Mouse (Mus musculus) 3134 (cell line): ENCODE measurements around the gene Gys2.

ENCODE experiments used
- DNase-seq: peaks from one replicate; pipeline ENCODE4 v3.0.0-alpha.2; 2011; ENCODE audit warnings: low spot score; ENCODE audit not compliant: insufficient read length; ENCODE audit errors: extremely low read depth

Gys2 gene

GRCm38 (mm10) chr6:142459017-142459678 lies 13.8 kb downstream of the Gys2 start:
- DNase-seq: no peak

GRCm38 (mm10) chr6:142458010-142458409 lies 14.9 kb downstream of the Gys2 start:
- no peak for DNase-seq

GRCm38 (mm10) chr6:142455314-142455996 lies 17.5 kb downstream of the Gys2 start:
- DNase-seq: no peak

GRCm38 (mm10) chr6:142453311-142453710 lies 19.6 kb downstream of the Gys2 start:
- DNase-seq: no peak

GRCm38 (mm10) chr6:142451381-142451780 lies 21.5 kb downstream of the Gys2 start:
- DNase-seq: no peak

- no peak for DNase-seq
Measured at GRCm38 (mm10) chr6:142429072-142429471, 43.8 kb downstream of the Gys2 start.

GRCm38 (mm10) chr6:142424976-142425375 lies 47.9 kb downstream of the Gys2 start:
- DNase-seq: no peak

GRCm38 (mm10) chr6:142414597-142414996 lies 58.3 kb downstream of the Gys2 start:
- no peak for DNase-seq

GRCm38 (mm10) chr6:142413845-142414244 lies 59.1 kb downstream of the Gys2 start:
- no peak for DNase-seq

- DNase-seq: no peak
Measured at GRCm38 (mm10) chr6:142412906-142413491, 59.9 kb downstream of the Gys2 start, which contains the start of gene Spx. Gene Spx (plus strand): TSS chr6:142413441.

GRCm38 (mm10) chr6:142411140-142411539 lies 61.8 kb downstream of the Gys2 start:
- DNase-seq: no peak

GRCm38 (mm10) chr6:142395756-142396155 lies 77.2 kb downstream of the Gys2 start:
- DNase-seq: no peak

- no peak for DNase-seq
Measured at GRCm38 (mm10) chr6:142394669-142395068, 78.2 kb downstream of the Gys2 start.

- no peak for DNase-seq
Measured at GRCm38 (mm10) chr6:142392312-142392711, 80.6 kb downstream of the Gys2 start.

- peak; percentile 19 for DNase-seq
Measured at GRCm38 (mm10) chr6:142389101-142389500, 83.8 kb downstream of the Gys2 start.

- no peak for DNase-seq
Measured at GRCm38 (mm10) chr6:142387755-142388271, 85.1 kb downstream of the Gys2 start.

GRCm38 (mm10) chr6:142387011-142387754 lies 85.7 kb downstream of the Gys2 start, which contains the start of the genes Recql and Golt1b:
Gene Recql (minus strand): TSS chr6:142387087.
Gene Golt1b (plus strand): TSS chr6:142387221.
- DNase-seq: peak; percentile 99

- DNase-seq: no peak
Measured at GRCm38 (mm10) chr6:142386285-142387010, 86.5 kb downstream of the Gys2 start.

GRCm38 (mm10) chr6:142384521-142384920 lies 88.4 kb downstream of the Gys2 start:
- no peak for DNase-seq

- no peak for DNase-seq
Measured at GRCm38 (mm10) chr6:142381615-142382014, 91.3 kb downstream of the Gys2 start.
